Mouse (Mus musculus) lung, embryonic 16.5 days (tissue): ENCODE measurements around the gene Gkn2. TPM values are rescaled to one million over a fixed set of nuclear protein-coding genes. Genes with fewer than 3 reads are reported as not detected.

ENCODE experiments used
- ATAC-seq: fragments of 200-750 bp; cut with Nextera tagmentation; 2 replicates; pipeline ENCODE4 v1.8.0; 2017; ENCODE audit warnings: low read depth, mild to moderate bottlenecking, moderate library complexity
- H3K27ac ChIP-seq: fragments of 300-500 bp; sonication (generic); 2 replicates; pipeline ENCODE4 v1.5.1; 2014; ENCODE audit warnings: mild to moderate bottlenecking, control low read depth, low read length
- H3K27me3 ChIP-seq: fragments of 300-500 bp; sonication (generic); 2 replicates; pipeline ENCODE4 v1.6.1; 2014; ENCODE audit warnings: low read depth, low read length, mixed read lengths; ENCODE audit not compliant: control insufficient read depth, insufficient read depth
- H3K36me3 ChIP-seq: fragments of 300-500 bp; sonication (generic); 2 replicates; pipeline ENCODE4 v1.6.1; 2014; ENCODE audit warnings: low read length; ENCODE audit not compliant: control insufficient read depth, insufficient read depth
- H3K4me1 ChIP-seq: fragments of 300-500 bp; sonication (generic); replicated peaks from 2 replicates; pipeline ENCODE4 v1.6.1; 2014; ENCODE audit warnings: low read length, mixed read lengths; ENCODE audit not compliant: control insufficient read depth, insufficient read depth
- H3K4me2 ChIP-seq: fragments of 300-500 bp; sonication (generic); 2 replicates; pipeline ENCODE4 v1.6.1; 2014; ENCODE audit warnings: low read depth, low read length, control low read depth
- H3K4me3 ChIP-seq: fragments of 300-500 bp; sonication (generic); 2 replicates; pipeline ENCODE4 v1.5.1; 2014; ENCODE audit warnings: mild to moderate bottlenecking, low read length, control low read depth
- H3K9ac ChIP-seq: fragments of 300-500 bp; sonication (generic); 2 replicates; pipeline ENCODE4 v1.6.1; 2014; ENCODE audit warnings: low read length, control low read depth
- H3K9me3 ChIP-seq: fragments of 300-500 bp; sonication (generic); 2 replicates; pipeline ENCODE4 v1.6.1; 2016; ENCODE audit warnings: low read length; ENCODE audit not compliant: control insufficient read depth
- WGBS: fragments of 180-500 bp; shearing (Covaris S2); extraction: QIAGEN DNeasy Blood & Tissue Kit; methylation state at CpG from one replicate; pipeline ENCODE4 v1.1.7; 2014; 5-methylcytosine and 5-hydroxymethylcytosine counted together
- polyA plus RNA-seq: library from polyadenylated mRNA; unstranded; fragments of >200 nt; fragmentation: Nextera tagmentation; extraction: Ambion mirVana; gene quantifications from 2 replicates; pipeline ENCODE4 v1.2.1, GENCODE M21; 2015

Gkn2 gene
- polyA plus RNA-seq, 1 experiment from 2014 or later = 0.73 TPM

DNA sequence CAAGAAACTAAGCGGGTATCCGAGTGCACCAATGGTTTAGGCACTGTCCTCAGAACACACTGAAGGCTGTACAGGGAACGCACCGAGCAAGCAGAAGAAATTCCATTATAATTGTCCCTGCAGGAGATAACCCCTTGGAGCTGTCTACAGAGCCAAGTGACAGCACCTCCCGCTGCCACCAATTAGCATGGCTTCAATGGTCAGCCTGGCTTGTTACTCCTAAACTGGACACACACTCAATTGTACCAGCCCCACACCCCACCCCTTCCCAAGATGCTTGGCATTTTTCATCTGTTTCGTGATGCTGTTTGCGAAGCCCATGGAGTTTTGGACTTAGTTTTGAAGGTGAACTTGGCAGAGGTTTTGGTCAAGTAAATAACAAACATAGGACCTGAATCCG lies 54.5 kb downstream of the Gkn2 start:
- Histone ChIP-seq H3K4me3 (no peak overlapping the region), H3K36me3 (no peaks in the 10 kb centered on the region), H3K4me2 (no peak overlapping the region), H3K4me1 (no peaks in the 10 kb centered on the region), H3K27ac (no peak overlapping the region), H3K9ac (no peak overlapping the region), H3K27me3 (no peaks in the 10 kb centered on the region), H3K9me3 (no peaks in the 10 kb centered on the region)
- 75% methylated on average over 8 of the region's 8 CpGs for WGBS
- ATAC-seq = no peak

DNA sequence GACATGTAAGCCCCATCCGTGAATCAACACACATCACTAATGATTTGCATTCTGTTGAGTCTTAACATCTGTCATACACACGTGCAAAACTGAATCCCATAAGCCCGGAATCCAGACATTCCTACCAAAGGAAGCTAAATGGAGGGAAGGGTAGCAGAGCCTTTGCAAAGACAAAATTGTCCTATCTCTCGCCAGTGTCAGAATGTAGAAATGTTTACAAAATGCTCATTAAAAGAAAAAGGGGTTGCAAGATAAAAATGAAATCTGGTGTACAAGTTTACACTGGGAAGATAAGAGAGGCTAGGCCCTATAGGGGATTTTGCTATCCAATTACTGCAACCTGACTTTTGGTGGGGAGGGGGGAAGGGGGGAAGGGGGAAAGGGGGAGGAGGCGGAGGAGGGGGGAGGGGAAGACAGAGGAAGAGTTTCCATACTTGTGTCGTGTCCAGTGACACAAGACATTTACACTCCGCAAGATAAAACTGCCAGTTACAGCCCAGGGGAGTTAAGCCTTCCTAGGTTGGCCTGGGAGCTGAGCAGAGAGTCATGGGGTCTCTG lies 55.4 kb downstream of the Gkn2 start, which contains the start of gene Bmp10:
TSS of gene Bmp10 (plus strand) at position 508 of the 558 bp plus-strand sequence.
- no peak for ATAC-seq
- no peak within 1 kb of the TSS for H3K9ac ChIP-seq
- no peaks in the 10 kb centered on the region for H3K27me3 ChIP-seq
- no peak within 1 kb of the TSS for H3K27ac ChIP-seq
- no peaks in the 10 kb centered on the region for H3K4me1 ChIP-seq
- H3K9me3 ChIP-seq = no peaks in the 10 kb centered on the region
- WGBS = 33% methylated on average over 7 of the region's 7 CpGs
- H3K4me3 ChIP-seq = no peak within 1 kb of the TSS
- H3K4me2 ChIP-seq = no peak within 1 kb of the TSS
- no peaks in the 10 kb centered on the region for H3K36me3 ChIP-seq

Other genes with a start within 250 kb of the Gkn2 start
- 11.4 and 13.0 TPM in 2 replicates for gene Antxr1, start 37.5 kb upstream of the Gkn2 start, polyA plus RNA-seq
- gene Gkn1, start 22.4 kb upstream of the Gkn2 start, polyA plus RNA-seq = not detected in 2 replicates
- 3.7 and 4.0 TPM in 2 replicates for gene Gkn3, start 15.6 kb downstream of the Gkn2 start, polyA plus RNA-seq
- 0.09 and 0.24 TPM in 2 replicates for gene Bmp10, start 55.6 kb downstream of the Gkn2 start, polyA plus RNA-seq
- gene Arhgap25, start 159.9 kb downstream of the Gkn2 start, polyA plus RNA-seq = 8.9 and 9.4 TPM in 2 replicates
- gene Prokr1, start 217.4 kb downstream of the Gkn2 start, polyA plus RNA-seq = 2.2 and 2.6 TPM in 2 replicates